ENCODE assay signal across 8 mouse cellular contexts in genomic region chr17:56276643-56277566, GRCm38 (mm10). TPM values are rescaled to one million over a fixed set of nuclear protein-coding genes. Genes with fewer than 3 reads are reported as not detected.
DNase-seq lines count a peak whose midpoint lies in the region; ATAC-seq and TF ChIP-seq lines count a peak whose summit lies in the region.

Gene Ticam1, minus strand, starts transcription at chr17:56276786.

- H3K4me2 ChIP-seq in limb, embryonic 15.5 days = peak within 1 kb of the TSS; percentile 66
- H3K4me2 ChIP-seq in midbrain, postnatal 0 days (ENCODE audit: low read depth, low read length, poor library complexity, severe bottlenecking) = peak within 1 kb of the TSS; percentile 58

- peak within 1 kb of the TSS; percentile 63 for H3K9ac ChIP-seq in limb, embryonic 15.5 days
- peak within 1 kb of the TSS; percentile 40 for H3K9ac ChIP-seq in midbrain, postnatal 0 days (replicated peaks; ENCODE audit: low read length, poor library complexity, severe bottlenecking)

- peaks cover 35% of the 10 kb centered on the region for H3K4me1 ChIP-seq in bone marrow macrophage, adult 2 months (ENCODE audit: control insufficient read depth, insufficient read depth, low read length)
- H3K4me1 ChIP-seq in embryonic fibroblast, embryonic 13.5 days (ENCODE audit: control insufficient read depth, insufficient read depth, low read length) = peaks cover 5% of the 10 kb centered on the region
- H3K4me1 ChIP-seq in limb, embryonic 15.5 days = peaks cover 41% of the 10 kb centered on the region
- no peaks in the 10 kb centered on the region for H3K4me1 ChIP-seq in midbrain, postnatal 0 days (ENCODE audit: insufficient read depth, low read length)

- no peaks in the 10 kb centered on the region for H3K27me3 ChIP-seq in C2C12 (ENCODE audit: control insufficient read depth, insufficient read depth, insufficient read length)
- no peaks in the 10 kb centered on the region for H3K27me3 ChIP-seq in limb, embryonic 15.5 days
- no peaks in the 10 kb centered on the region for H3K27me3 ChIP-seq in midbrain, postnatal 0 days (ENCODE audit: insufficient read depth, low read length)

- TF ChIP-seq CTCF in C2C12 (IDR thresholded peaks at IDR 0.05; ENCODE audit: control insufficient read depth, insufficient read depth, insufficient read length) = no peak
- TF ChIP-seq CTCF in bone marrow macrophage, adult 2 months (IDR thresholded peaks at IDR 0.05; ENCODE audit: low read depth, low read length) = no peak
- TF ChIP-seq CTCF in embryonic fibroblast, embryonic 13.5 days (IDR thresholded peaks at IDR 0.05; ENCODE audit: borderline replicate concordance, insufficient read depth, low read length) = no peak
- peak; percentile 67 for TF ChIP-seq CTCF in midbrain, postnatal 0 days (IDR thresholded peaks at IDR 0.05)

- H3K9me3 ChIP-seq in limb, embryonic 15.5 days = no peaks in the 10 kb centered on the region
- H3K9me3 ChIP-seq in midbrain, postnatal 0 days (ENCODE audit: low read length) = no peaks in the 10 kb centered on the region

- ATAC-seq in limb, embryonic 15.5 days (ENCODE audit: insufficient number of reproducible peaks, low FRiP score, low TSS enrichment, low read depth) = peak; percentile 89
- peak; percentile 71 for ATAC-seq in midbrain, postnatal 0 days (ENCODE audit: low FRiP score)

- 4% methylated on average over 21 of the region's 21 CpGs for WGBS in limb, embryonic 15.5 days
- 7% methylated on average over 18 of the region's 21 CpGs for WGBS in midbrain, postnatal 0 days

- H3K36me3 ChIP-seq in C2C12 (ENCODE audit: control insufficient read depth, insufficient read depth) = peaks cover 10% of the 10 kb centered on the region
- peaks cover 48% of the 10 kb centered on the region for H3K36me3 ChIP-seq in limb, embryonic 15.5 days
- H3K36me3 ChIP-seq in midbrain, postnatal 0 days (ENCODE audit: insufficient read depth, low read length) = no peaks in the 10 kb centered on the region

- H3K27ac ChIP-seq in bone marrow macrophage, adult 2 months (ENCODE audit: insufficient read depth, low read depth, low read length) = peak within 1 kb of the TSS; percentile 66
- peak within 1 kb of the TSS; percentile 76 for H3K27ac ChIP-seq in embryonic fibroblast, embryonic 13.5 days (ENCODE audit: insufficient read depth, low read length)
- H3K27ac ChIP-seq in limb, embryonic 15.5 days = peak within 1 kb of the TSS; percentile 87
- H3K27ac ChIP-seq in midbrain, postnatal 0 days (ENCODE audit: low read depth, low read length) = no peak within 1 kb of the TSS

- peaks cover 5% of the 10 kb centered on the region for H3K79me3 ChIP-seq in C2C12 (ENCODE audit: low read depth)

- peak within 1 kb of the TSS; percentile 45 for H3K4me3 ChIP-seq in C2C12 (ENCODE audit: insufficient read depth, poor library complexity, severe bottlenecking)
- H3K4me3 ChIP-seq in bone marrow macrophage, adult 2 months (ENCODE audit: insufficient read depth, low read length) = peak within 1 kb of the TSS; percentile 82
- peak within 1 kb of the TSS; percentile 68 for H3K4me3 ChIP-seq in embryonic fibroblast, embryonic 13.5 days (ENCODE audit: insufficient read depth, low read length)
- peak within 1 kb of the TSS; percentile 62 for H3K4me3 ChIP-seq in limb, embryonic 15.5 days
- H3K4me3 ChIP-seq in midbrain, postnatal 0 days (ENCODE audit: low read depth, low read length) = peak within 1 kb of the TSS; percentile 31

- peak; percentile 96 to 97 for DNase-seq in heart, adult 9 months (ENCODE audit: low spot score in 2 of 2)
- DNase-seq in kidney, adult 9 months = peak; percentile 97
- peak; percentile 84 for DNase-seq in midbrain, postnatal 0 days (ENCODE audit: low spot score)
- peak; percentile 62 to 79 for DNase-seq in spleen, postnatal 10 days (ENCODE audit: low spot score in 2 of 2)

- peak within 1 kb of the TSS; percentile 74 for H3ac ChIP-seq in C2C12 (ENCODE audit: control insufficient read depth, insufficient read length, low read depth)

- TF ChIP-seq POLR2A in bone marrow macrophage, adult 2 months (IDR thresholded peaks at IDR 0.05; ENCODE audit: borderline replicate concordance, low read depth, low read length) = no peak; the same call in 1 of the 2 replicates
- peak; percentile 69 for TF ChIP-seq POLR2A in embryonic fibroblast, embryonic 13.5 days (IDR thresholded peaks at IDR 0.05; ENCODE audit: low read depth, low read length)

- peaks cover 15% of the 10 kb centered on the region for H3K79me2 ChIP-seq in C2C12 (ENCODE audit: control insufficient read depth, insufficient read depth)

TF ChIP-seq in C2C12, 6 proteins besides CTCF, POLR2A, EP300 and RAD21:
- TF ChIP-seq MYOG (IDR thresholded peaks at IDR 0.05; ENCODE audit: control insufficient read depth, extremely low read depth, insufficient read length) (no peak), CEBPB (IDR thresholded peaks at IDR 0.05; ENCODE audit: low read depth) (no peak), MYOD1 (IDR thresholded peaks at IDR 0.05; ENCODE audit: control insufficient read depth, insufficient read length, low read depth) (no peak), FOSL1 (IDR thresholded peaks at IDR 0.05; ENCODE audit: insufficient read depth, low read length, poor library complexity, severe bottlenecking) (peak; percentile 50), MAX (IDR thresholded peaks at IDR 0.05) (peak; percentile 91), USF1 (IDR thresholded peaks at IDR 0.05; ENCODE audit: low read depth) (peak; percentile 73)

RNA-seq across cellular contexts. Expression of gene Ticam1, which starts in this region (rescaled TPM):
- polyA plus RNA-seq in C2C12 (2012; fragmentation: generic; extraction: Trizol) = 5.8 TPM
- 13.5 and 17.6 TPM in 2 replicates for polyA plus RNA-seq in bone marrow macrophage, adult 2 months (2012; ENCODE audit: insufficient read depth, insufficient read length, missing spikeins)
- polyA plus RNA-seq in embryonic fibroblast, embryonic 13.5 days (2011; ENCODE audit: insufficient read length, low read depth, missing spikeins) = 11.1 and 15.6 TPM in 2 replicates
- polyA plus RNA-seq in limb, embryonic 15.5 days (2015; fragmentation: Nextera tagmentation; extraction: Ambion mirVana) = 7.1 and 8.6 TPM in 2 replicates
- 3.1 and 3.7 TPM in 2 replicates for total RNA-seq in midbrain, postnatal 0 days (2014; rRNA removed)
- 0.91 and 1.1 TPM in 2 replicates for polyA plus RNA-seq in midbrain, postnatal 0 days (2015; fragmentation: Nextera tagmentation; extraction: Ambion mirVana)

Comparison
In these comparisons a context has a peak if more than half of its experiments do, and no peak if none do; other contexts are left out.
1. H3K4me3 ChIP-seq: peak in every context shown above with its lines; median percentile 82 in bone marrow macrophage, adult 2 months; 68 in embryonic fibroblast, embryonic 13.5 days; 62 in limb, embryonic 15.5 days; 45 in C2C12; 31 in midbrain, postnatal 0 days.